Mouse (Mus musculus): ENCODE measurements around the gene Eno2.

Eno2 gene

GRCm38 (mm10) chr6:124739231-124739796 is 30.2 kb downstream of the Eno2 start:
- peak; percentile 13 for DNase-seq (ENCODE audit: low spot score)

GRCm38 (mm10) chr6:124738511-124739023 is 30.9 kb downstream of the Eno2 start, which contains the start of gene Ptpn6:
Gene Ptpn6 (minus strand): TSS chr6:124738714.
- DNase-seq (ENCODE audit: low spot score), result peak; percentile 87

- no peak for DNase-seq (ENCODE audit: low spot score)
Measured at GRCm38 (mm10) chr6:124737040-124737439, 32.4 kb downstream of the Eno2 start.

- no peak for DNase-seq (ENCODE audit: low spot score)
Measured at GRCm38 (mm10) chr6:124734417-124734816, 35.1 kb downstream of the Eno2 start.

GRCm38 (mm10) chr6:124732476-124733370 is 36.8 kb downstream of the Eno2 start:
- no peak for DNase-seq (ENCODE audit: low spot score)

GRCm38 (mm10) chr6:124731038-124731437 is 38.4 kb downstream of the Eno2 start:
- DNase-seq (ENCODE audit: low spot score), result no peak

GRCm38 (mm10) chr6:124729850-124730705 is 39.4 kb downstream of the Eno2 start:
- no peak for DNase-seq (ENCODE audit: low spot score)

- no peak for DNase-seq (ENCODE audit: low spot score)
Measured at GRCm38 (mm10) chr6:124728621-124729020, 40.9 kb downstream of the Eno2 start.

- no peak for DNase-seq (ENCODE audit: low spot score)
Measured at GRCm38 (mm10) chr6:124724472-124724871, 45.0 kb downstream of the Eno2 start.

GRCm38 (mm10) chr6:124723541-124723940 is 45.9 kb downstream of the Eno2 start:
- no peak for DNase-seq (ENCODE audit: low spot score)

- DNase-seq (ENCODE audit: low spot score), result no peak
Measured at GRCm38 (mm10) chr6:124722876-124723473, 46.5 kb downstream of the Eno2 start.

- DNase-seq (ENCODE audit: low spot score), result no peak
Measured at GRCm38 (mm10) chr6:124720904-124721303, 48.6 kb downstream of the Eno2 start.

- no peak for DNase-seq (ENCODE audit: low spot score)
Measured at GRCm38 (mm10) chr6:124719354-124719978, 50.0 kb downstream of the Eno2 start.

- no peak for DNase-seq (ENCODE audit: low spot score)
Measured at GRCm38 (mm10) chr6:124718703-124719102, 50.8 kb downstream of the Eno2 start.

- DNase-seq (ENCODE audit: low spot score), result no peak
Measured at GRCm38 (mm10) chr6:124717968-124718367, 51.5 kb downstream of the Eno2 start.

- peak; percentile 58 for DNase-seq (ENCODE audit: low spot score)
Measured at GRCm38 (mm10) chr6:124716864-124717490, 52.5 kb downstream of the Eno2 start.

- no peak for DNase-seq (ENCODE audit: low spot score)
Measured at GRCm38 (mm10) chr6:124712918-124713317, 56.6 kb downstream of the Eno2 start.

- peak; percentile 98 for DNase-seq (ENCODE audit: low spot score)
Measured at GRCm38 (mm10) chr6:124711824-124712782, 57.4 kb downstream of the Eno2 start, which contains the start of the genes Emg1 and Phb2. Gene Emg1 (minus strand): TSS chr6:124712178. Gene Phb2 (plus strand): TSS chr6:124712336.

Data from MN1 (cell line).